22 mouse cellular contexts compared by ENCODE assay signal in genomic region chr13:54616998-54617397, GRCm38 (mm10). TPM values are rescaled to one million over a fixed set of nuclear protein-coding genes. Genes with fewer than 3 reads are reported as not detected.
DNase-seq lines count a peak whose midpoint lies in the region; ATAC-seq and TF ChIP-seq lines count a peak whose summit lies in the region.
"Had no signal": no experiment of that assay in that cellular context is flagged by ENCODE, and none has a peak within 500 bp of the region (broad histone marks: within the 10 kb centered on the region; RNA-seq: fewer than 3 reads in every experiment).

No protein-coding gene starts in this region.

- no peaks in the 10 kb centered on the region for H3K36me3 ChIP-seq in hindbrain, postnatal 0 days (ENCODE audit: insufficient read depth, low read length)
- H3K36me3 ChIP-seq in hindbrain, embryonic 16.5 days (ENCODE audit: control insufficient read depth, insufficient read depth, low read length): no peaks in the 10 kb centered on the region
- no peaks in the 10 kb centered on the region for H3K36me3 ChIP-seq in midbrain, postnatal 0 days (ENCODE audit: insufficient read depth, low read length)
- H3K36me3 ChIP-seq in midbrain, embryonic 14.5 days (ENCODE audit: control insufficient read depth, insufficient read depth, low read length): no peaks in the 10 kb centered on the region
- H3K36me3 ChIP-seq in G1E (replicated peaks): no peaks in the 10 kb centered on the region
- H3K36me3 ChIP-seq in splenic B cell, adult 2 months (ENCODE audit: control insufficient read depth, insufficient read depth, low read length, poor library complexity, severe bottlenecking): no peaks in the 10 kb centered on the region
- H3K36me3 ChIP-seq: forebrain, embryonic 15.5 days; hindbrain, embryonic 12.5 days; lung, embryonic 15.5 days; midbrain, embryonic 15.5 days had no signal

- H3K4me3 ChIP-seq in hindbrain, postnatal 0 days (ENCODE audit: low read length): no peak overlapping the region
- no peak overlapping the region for H3K4me3 ChIP-seq in hindbrain, embryonic 16.5 days (ENCODE audit: low read length)
- H3K4me3 ChIP-seq in midbrain, postnatal 0 days (ENCODE audit: low read depth, low read length): no peak overlapping the region
- H3K4me3 ChIP-seq in midbrain, embryonic 14.5 days (replicated peaks; ENCODE audit: low read depth, low read length): no peak overlapping the region
- H3K4me3 ChIP-seq in G1E (ENCODE audit: low read depth, low read length): no peak overlapping the region
- H3K4me3 ChIP-seq: erythroblast, embryonic 14.5 days; forebrain, embryonic 15.5 days; gastrocnemius, adult 2 months; hindbrain, embryonic 12.5 days; lung, embryonic 15.5 days; midbrain, embryonic 15.5 days had no signal

- H3K9ac ChIP-seq in hindbrain, postnatal 0 days (replicated peaks; ENCODE audit: low read length): no peak overlapping the region
- H3K9ac ChIP-seq in hindbrain, embryonic 16.5 days (ENCODE audit: low read depth, low read length): no peak overlapping the region
- no peak overlapping the region for H3K9ac ChIP-seq in midbrain, postnatal 0 days (replicated peaks; ENCODE audit: low read length, poor library complexity, severe bottlenecking)
- H3K9ac ChIP-seq in midbrain, embryonic 14.5 days (replicated peaks; ENCODE audit: low read length): no peak overlapping the region
- H3K9ac ChIP-seq: forebrain, embryonic 15.5 days; hindbrain, embryonic 12.5 days; lung, embryonic 15.5 days; midbrain, embryonic 15.5 days had no signal

- no peak overlapping the region for H3K4me2 ChIP-seq in hindbrain, postnatal 0 days (ENCODE audit: low read depth, low read length)
- H3K4me2 ChIP-seq in hindbrain, embryonic 16.5 days (ENCODE audit: low read length): no peak overlapping the region
- no peak overlapping the region for H3K4me2 ChIP-seq in midbrain, postnatal 0 days (ENCODE audit: low read depth, low read length, poor library complexity, severe bottlenecking)
- no peak overlapping the region for H3K4me2 ChIP-seq in midbrain, embryonic 14.5 days (ENCODE audit: low read length)
- H3K4me2 ChIP-seq: forebrain, embryonic 15.5 days; hindbrain, embryonic 12.5 days; lung, embryonic 15.5 days; midbrain, embryonic 15.5 days had no signal

- no peak for ATAC-seq in hindbrain, postnatal 0 days
- ATAC-seq in hindbrain, embryonic 16.5 days: no peak
- ATAC-seq in midbrain, postnatal 0 days (ENCODE audit: low FRiP score): no peak
- no peak for ATAC-seq in midbrain, embryonic 14.5 days (ENCODE audit: low FRiP score, low TSS enrichment)
- no peak for ATAC-seq in G1E (ENCODE audit: extremely low read depth, insufficient number of reproducible peaks, low FRiP score, poor library complexity, severe bottlenecking)
- ATAC-seq in frontal cortex, adult (ENCODE audit: low TSS enrichment): no peak
- ATAC-seq: forebrain, embryonic 15.5 days; midbrain, embryonic 15.5 days had no signal

- no peak for DNase-seq in hindbrain, postnatal 0 days (ENCODE audit: low spot score)
- DNase-seq in midbrain, postnatal 0 days (ENCODE audit: low spot score): no peak
- DNase-seq in midbrain, embryonic 14.5 days: no peak
- DNase-seq in G1E (ENCODE audit: low spot score): no peak
- DNase-seq in splenic B cell, adult 2 months (ENCODE audit: low read depth, low spot score): peak; percentile 11
- DNase-seq in testis, postnatal 10 days (ENCODE audit: low spot score): no peak
- DNase-seq: adrenal gland, postnatal 10 days; cerebellum, adult 11-12 months; cerebellum, postnatal 25 days; gastrocnemius, adult 2 months; kidney, adult 11 months; kidney, postnatal 25 days; layer of hippocampus, adult 9-11 months; right cerebral cortex, postnatal 14 days; thymus, postnatal 36 days had no signal

- WGBS in hindbrain, postnatal 0 days: 69% methylated on average over 6 of the region's 6 CpGs
- 68% methylated on average over 6 of the region's 6 CpGs for WGBS in hindbrain, embryonic 16.5 days
- WGBS in midbrain, postnatal 0 days: 69% methylated on average over 6 of the region's 6 CpGs
- 73% methylated on average over 6 of the region's 6 CpGs for WGBS in midbrain, embryonic 14.5 days

- H3K4me1 ChIP-seq in hindbrain, postnatal 0 days (ENCODE audit: insufficient read depth, low read length): no peaks in the 10 kb centered on the region
- H3K4me1 ChIP-seq in hindbrain, embryonic 16.5 days (ENCODE audit: control insufficient read depth, insufficient read depth, low read depth, low read length): no peaks in the 10 kb centered on the region; the same call in none of the 2 replicates
- H3K4me1 ChIP-seq in midbrain, postnatal 0 days (ENCODE audit: insufficient read depth, low read length): no peaks in the 10 kb centered on the region
- 0 out of 2 replicates have a peak, but pooled peaks cover 3% of the 10 kb centered on the region for H3K4me1 ChIP-seq in midbrain, embryonic 14.5 days (ENCODE audit: control insufficient read depth, insufficient read depth, low read length)
- peaks cover 7% of the 10 kb centered on the region for H3K4me1 ChIP-seq in G1E (ENCODE audit: insufficient read depth, low read depth, low read length)
- H3K4me1 ChIP-seq: hindbrain, embryonic 12.5 days; lung, embryonic 15.5 days; midbrain, embryonic 15.5 days had no signal

- H3K27ac ChIP-seq in hindbrain, postnatal 0 days: no peak overlapping the region
- no peak overlapping the region for H3K27ac ChIP-seq in hindbrain, embryonic 16.5 days (ENCODE audit: low read depth, low read length)
- H3K27ac ChIP-seq in midbrain, postnatal 0 days (ENCODE audit: low read depth, low read length): no peak overlapping the region
- H3K27ac ChIP-seq in midbrain, embryonic 14.5 days (replicated peaks; ENCODE audit: low read depth, low read length): no peak overlapping the region
- H3K27ac ChIP-seq: forebrain, embryonic 15.5 days; gastrocnemius, adult 2 months; hindbrain, embryonic 12.5 days; lung, embryonic 15.5 days; midbrain, embryonic 15.5 days had no signal

- peak; percentile 37; the same call in 1 of the 2 replicates for TF ChIP-seq CTCF in hindbrain, postnatal 0 days (IDR thresholded peaks at IDR 0.05; ENCODE audit: low read depth)
- peak; percentile 33; the same call in 1 of the 2 replicates for TF ChIP-seq CTCF in midbrain, postnatal 0 days (IDR thresholded peaks at IDR 0.05)
- peak; percentile 8; the same call in 1 of the 2 replicates for TF ChIP-seq CTCF in G1E (IDR thresholded peaks at IDR 0.05; ENCODE audit: low read depth, low read length)

- H3K27me3 ChIP-seq in hindbrain, postnatal 0 days (ENCODE audit: insufficient read depth, low read length): no peaks in the 10 kb centered on the region
- H3K27me3 ChIP-seq in hindbrain, embryonic 16.5 days (replicated peaks; ENCODE audit: control insufficient read depth, insufficient read depth, low read length): no peaks in the 10 kb centered on the region
- no peaks in the 10 kb centered on the region for H3K27me3 ChIP-seq in midbrain, postnatal 0 days (ENCODE audit: insufficient read depth, low read length)
- no peaks in the 10 kb centered on the region for H3K27me3 ChIP-seq in midbrain, embryonic 14.5 days (ENCODE audit: control insufficient read depth, insufficient read depth, low read length)
- H3K27me3 ChIP-seq in G1E (ENCODE audit: insufficient read depth, low read length): peaks cover 7% of the 10 kb centered on the region
- no peaks in the 10 kb centered on the region for H3K27me3 ChIP-seq in splenic B cell, adult 2 months (ENCODE audit: control insufficient read depth, insufficient read depth, low read length, poor library complexity, severe bottlenecking)
- H3K27me3 ChIP-seq: forebrain, embryonic 15.5 days; hindbrain, embryonic 12.5 days; lung, embryonic 15.5 days; midbrain, embryonic 15.5 days had no signal

- no peaks in the 10 kb centered on the region for H3K9me3 ChIP-seq in hindbrain, postnatal 0 days (ENCODE audit: low read length)
- H3K9me3 ChIP-seq in hindbrain, embryonic 16.5 days (ENCODE audit: control insufficient read depth, low read length): no peaks in the 10 kb centered on the region
- H3K9me3 ChIP-seq in midbrain, postnatal 0 days (ENCODE audit: low read length): no peaks in the 10 kb centered on the region
- H3K9me3 ChIP-seq in midbrain, embryonic 14.5 days (ENCODE audit: control insufficient read depth, low read length): no peaks in the 10 kb centered on the region
- H3K9me3 ChIP-seq in G1E (replicated peaks): no peaks in the 10 kb centered on the region
- H3K9me3 ChIP-seq: forebrain, embryonic 15.5 days; hindbrain, embryonic 12.5 days; lung, embryonic 15.5 days; midbrain, embryonic 15.5 days had no signal

RNA-seq across cellular contexts. Expression of gene Faf2, which starts 4.6 kb away (rescaled TPM):
- total RNA-seq in hindbrain, postnatal 0 days (2014; rRNA removed): 39.5 and 41.9 TPM in 2 replicates
- polyA plus RNA-seq in hindbrain, postnatal 0 days (2015; fragmentation: Nextera tagmentation; extraction: Ambion mirVana): 64.0 and 65.0 TPM in 2 replicates
- polyA plus RNA-seq in hindbrain, embryonic 16.5 days (2015; fragmentation: Nextera tagmentation; extraction: Ambion mirVana): 61.9 and 64.7 TPM in 2 replicates
- 49.3 and 57.9 TPM in 2 replicates for total RNA-seq in midbrain, postnatal 0 days (2014; rRNA removed)
- 53.0 and 56.4 TPM in 2 replicates for polyA plus RNA-seq in midbrain, postnatal 0 days (2015; fragmentation: Nextera tagmentation; extraction: Ambion mirVana)
- 86.9 and 98.5 TPM in 2 replicates for polyA plus RNA-seq in midbrain, embryonic 14.5 days (2014; fragmentation: Nextera tagmentation; extraction: Ambion mirVana)
- 80.9 and 87.6 TPM in 2 replicates for total RNA-seq in G1E (2014; fragmentation: Nextera tagmentation)
- 35.9 and 47.9 TPM in 2 replicates for total RNA-seq in G1E (2017)
- polyA plus RNA-seq in G1E (2012): 12.9 and 14.5 TPM in 2 replicates

RNA-seq across cellular contexts. Expression of gene Cltb, which starts 5.9 kb away (rescaled TPM):
- 184 and 189 TPM in 2 replicates for total RNA-seq in hindbrain, postnatal 0 days (2014; rRNA removed)
- 312 and 318 TPM in 2 replicates for polyA plus RNA-seq in hindbrain, postnatal 0 days (2015; fragmentation: Nextera tagmentation; extraction: Ambion mirVana)
- 244 and 276 TPM in 2 replicates for polyA plus RNA-seq in hindbrain, embryonic 16.5 days (2015; fragmentation: Nextera tagmentation; extraction: Ambion mirVana)
- 243 and 256 TPM in 2 replicates for total RNA-seq in midbrain, postnatal 0 days (2014; rRNA removed)
- polyA plus RNA-seq in midbrain, postnatal 0 days (2015; fragmentation: Nextera tagmentation; extraction: Ambion mirVana): 326 and 328 TPM in 2 replicates
- polyA plus RNA-seq in midbrain, embryonic 14.5 days (2014; fragmentation: Nextera tagmentation; extraction: Ambion mirVana): 127 and 188 TPM in 2 replicates
- total RNA-seq in G1E (2014; fragmentation: Nextera tagmentation) (8.7 and 9.2 TPM in 2 replicates), G1E (2017) (29.6 and 33.6 TPM in 2 replicates)
- polyA plus RNA-seq in G1E (2012): 49.8 TPM in 2 replicates

RNA-seq across cellular contexts. Expression of gene Higd2a, which starts 27.0 kb away (rescaled TPM):
- total RNA-seq in hindbrain, postnatal 0 days (2014; rRNA removed): 177 and 187 TPM in 2 replicates
- 355 and 362 TPM in 2 replicates for polyA plus RNA-seq in hindbrain, postnatal 0 days (2015; fragmentation: Nextera tagmentation; extraction: Ambion mirVana)
- polyA plus RNA-seq in hindbrain, embryonic 16.5 days (2015; fragmentation: Nextera tagmentation; extraction: Ambion mirVana): 253 and 288 TPM in 2 replicates
- 110 and 203 TPM in 2 replicates for total RNA-seq in midbrain, postnatal 0 days (2014; rRNA removed)
- 327 and 330 TPM in 2 replicates for polyA plus RNA-seq in midbrain, postnatal 0 days (2015; fragmentation: Nextera tagmentation; extraction: Ambion mirVana)
- 219 and 273 TPM in 2 replicates for polyA plus RNA-seq in midbrain, embryonic 14.5 days (2014; fragmentation: Nextera tagmentation; extraction: Ambion mirVana)
- total RNA-seq in G1E (2014; fragmentation: Nextera tagmentation) (74.0 and 79.3 TPM in 2 replicates), G1E (2017) (65.2 and 67.7 TPM in 2 replicates)
- 26.4 and 84.5 TPM in 2 replicates for polyA plus RNA-seq in G1E (2012)

RNA-seq across cellular contexts. Expression of gene Nop16, which starts 27.1 kb away (rescaled TPM):
- 19.7 and 24.5 TPM in 2 replicates for total RNA-seq in hindbrain, postnatal 0 days (2014; rRNA removed)
- 49.9 and 53.0 TPM in 2 replicates for polyA plus RNA-seq in hindbrain, postnatal 0 days (2015; fragmentation: Nextera tagmentation; extraction: Ambion mirVana)
- 64.7 and 69.1 TPM in 2 replicates for polyA plus RNA-seq in hindbrain, embryonic 16.5 days (2015; fragmentation: Nextera tagmentation; extraction: Ambion mirVana)
- total RNA-seq in midbrain, postnatal 0 days (2014; rRNA removed): 26.7 TPM in 2 replicates
- 53.8 and 54.1 TPM in 2 replicates for polyA plus RNA-seq in midbrain, postnatal 0 days (2015; fragmentation: Nextera tagmentation; extraction: Ambion mirVana)
- 36.5 and 44.2 TPM in 2 replicates for polyA plus RNA-seq in midbrain, embryonic 14.5 days (2014; fragmentation: Nextera tagmentation; extraction: Ambion mirVana)
- total RNA-seq in G1E (2014; fragmentation: Nextera tagmentation) (64.7 and 76.0 TPM in 2 replicates), G1E (2017) (59.4 and 65.7 TPM in 2 replicates)
- polyA plus RNA-seq in G1E (2012): 63.8 and 65.1 TPM in 2 replicates

RNA-seq across cellular contexts. Expression of gene Arl10, which starts 42.2 kb away (rescaled TPM):
- 159 and 240 TPM in 2 replicates for total RNA-seq in hindbrain, postnatal 0 days (2014; rRNA removed)
- polyA plus RNA-seq in hindbrain, postnatal 0 days (2015; fragmentation: Nextera tagmentation; extraction: Ambion mirVana): 66.3 and 69.7 TPM in 2 replicates
- 96.9 and 100 TPM in 2 replicates for polyA plus RNA-seq in hindbrain, embryonic 16.5 days (2015; fragmentation: Nextera tagmentation; extraction: Ambion mirVana)
- 161 and 171 TPM in 2 replicates for total RNA-seq in midbrain, postnatal 0 days (2014; rRNA removed)
- 79.2 and 80.2 TPM in 2 replicates for polyA plus RNA-seq in midbrain, postnatal 0 days (2015; fragmentation: Nextera tagmentation; extraction: Ambion mirVana)
- 88.1 and 117 TPM in 2 replicates for polyA plus RNA-seq in midbrain, embryonic 14.5 days (2014; fragmentation: Nextera tagmentation; extraction: Ambion mirVana)
- total RNA-seq in G1E (2014; fragmentation: Nextera tagmentation) (20.8 and 21.4 TPM in 2 replicates), G1E (2017) (13.9 and 14.3 TPM in 2 replicates)
- 11.8 and 13.8 TPM in 2 replicates for polyA plus RNA-seq in G1E (2012)
- polyA plus RNA-seq: erythroblast, embryonic 14.5 days had no signal
